Mouse (Mus musculus) megakaryocyte progenitor cell, adult 5-6 weeks (primary cell): Measurements from ENCODE around the gene Eif1ad. TPM values are rescaled to one million over a fixed set of nuclear protein-coding genes. Genes with fewer than 3 reads are reported as not detected.
"Not testable (repeated sequence)": the region's sequence is repeated elsewhere in the genome, so short reads cannot be mapped to it uniquely, and the experiment has no call there.

ENCODE experiments used
- ATAC-seq: replicated peaks from 2 replicates; pipeline ENCODE4 v1.8.0; 2016; ENCODE audit warnings: mild to moderate bottlenecking, moderate TSS enrichment, inconsistent platforms; ENCODE audit not compliant: poor library complexity
- total RNA-seq, 2 experiments: library from RNA; stranded (forward) in 1 of 2; stranded (reverse) in 1 of 2; fragments of 157-497, 149-512 nt in 1 of 2; fragments of 200-1000 nt in 1 of 2; gene quantifications; 2 replicates each; pipeline versions ENCODE4 v1.2.3 to v1.2.4; 2015 to 2017

Eif1ad gene
- total RNA-seq (2015) (48.9 and 54.7 TPM in 2 replicates), total RNA-seq (2017) (67.8 and 86.2 TPM in 2 replicates)

DNA sequence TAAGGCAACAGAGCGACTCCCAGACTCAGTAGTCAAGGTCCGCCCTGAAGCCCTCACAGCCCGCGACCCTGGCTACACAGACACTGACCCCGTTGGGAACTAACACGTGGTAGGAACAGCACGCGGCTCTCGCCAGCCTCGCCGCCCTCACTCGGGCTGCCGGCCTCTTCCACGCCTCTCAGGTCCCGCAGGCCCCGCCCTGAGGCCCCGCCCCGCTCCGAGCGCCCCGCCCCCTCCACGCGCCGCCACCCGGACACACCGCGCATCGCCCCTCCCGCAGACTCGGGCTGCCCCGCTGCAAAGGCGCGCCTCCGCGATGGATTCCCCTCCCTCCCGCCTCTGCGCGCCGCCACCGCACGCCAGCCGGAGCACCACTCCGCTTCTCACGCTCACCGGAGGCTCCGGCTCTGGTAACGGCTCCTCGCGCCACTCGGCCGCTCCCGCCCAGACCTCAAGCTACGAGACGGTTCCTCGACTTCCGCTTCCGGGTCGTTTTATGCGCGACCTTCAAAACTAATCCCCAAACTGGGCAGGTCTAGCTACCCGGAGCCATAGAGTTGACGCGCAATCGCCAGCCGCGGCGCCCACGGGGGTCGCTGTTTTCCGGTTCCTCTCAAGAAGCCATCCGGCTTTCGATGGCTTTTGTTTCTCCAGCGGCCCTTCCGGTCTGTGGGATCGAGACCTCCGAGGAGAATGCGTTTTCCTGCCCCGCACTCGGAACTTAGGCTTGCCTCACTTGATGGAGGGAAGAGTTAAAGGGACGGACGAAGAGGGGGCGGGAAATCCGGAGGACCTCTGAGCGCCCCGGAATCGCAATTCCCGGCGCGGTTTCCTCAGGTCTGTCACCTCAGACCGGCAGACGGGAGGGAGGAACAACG is at the start of gene Eif1ad:
Gene Eif1ad, plus strand, starts transcription at position 567 of the 878 bp plus-strand sequence.
- peak; percentile 73 for ATAC-seq

GRCm38 (mm10) chr19:5323801-5324200 is 42.7 kb upstream of the Eif1ad start:
- 0 out of 2 replicates have a peak, but pooled peaks have one; percentile 48 for ATAC-seq

DNA sequence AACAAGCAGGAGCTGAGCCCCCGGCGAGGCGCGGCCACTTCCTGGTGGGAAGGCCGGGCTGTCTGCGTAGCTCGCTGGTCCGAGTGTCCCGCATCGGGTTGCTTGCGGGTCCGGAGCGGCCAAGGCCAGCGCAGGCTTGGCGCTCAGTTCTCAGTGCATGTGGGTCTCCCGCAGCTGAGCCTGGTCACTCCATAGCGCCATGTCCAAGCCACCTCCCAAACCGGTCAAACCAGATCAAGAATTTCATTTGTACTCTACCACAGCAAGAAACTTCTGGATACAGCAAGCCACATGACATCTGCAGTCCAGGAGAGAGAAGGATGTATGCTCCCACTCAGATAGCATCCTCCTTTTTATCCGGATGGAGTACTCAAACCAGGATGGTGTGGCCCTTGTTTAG is 38.6 kb upstream of the Eif1ad start:
- ATAC-seq, result no peak

- ATAC-seq, result no peak
Observed at GRCm38 (mm10) chr19:5334741-5335140, 31.8 kb upstream of the Eif1ad start.

DNA sequence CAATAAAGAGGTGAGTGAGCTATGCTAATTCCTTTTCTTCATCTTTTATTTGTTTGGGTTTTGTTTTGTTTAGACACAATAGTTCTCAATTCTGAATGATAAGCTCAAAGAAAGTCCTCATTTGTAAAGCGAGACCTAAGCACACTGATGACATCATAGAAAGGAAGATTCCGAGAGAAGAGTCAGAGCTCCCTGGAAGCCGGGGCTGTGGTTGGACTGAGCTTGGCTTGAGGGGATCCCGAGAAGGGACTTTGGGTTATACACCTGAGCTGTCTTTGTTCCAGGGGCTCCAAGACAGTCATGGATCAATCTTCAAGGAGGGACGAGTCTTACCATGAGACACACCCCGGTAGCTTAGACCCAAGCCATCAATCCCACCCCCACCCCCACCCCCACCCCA is 31.1 kb upstream of the Eif1ad start, which contains the start of gene Catsper1:
Gene Catsper1, plus strand, starts transcription at position 301 of the 400 bp plus-strand sequence.
- ATAC-seq, result no peak

GRCm38 (mm10) chr19:5337975-5338374 is 28.6 kb upstream of the Eif1ad start:
- ATAC-seq, result peak; percentile 84

- no peak for ATAC-seq
Observed at GRCm38 (mm10) chr19:5341360-5341759, 25.2 kb upstream of the Eif1ad start.

DNA sequence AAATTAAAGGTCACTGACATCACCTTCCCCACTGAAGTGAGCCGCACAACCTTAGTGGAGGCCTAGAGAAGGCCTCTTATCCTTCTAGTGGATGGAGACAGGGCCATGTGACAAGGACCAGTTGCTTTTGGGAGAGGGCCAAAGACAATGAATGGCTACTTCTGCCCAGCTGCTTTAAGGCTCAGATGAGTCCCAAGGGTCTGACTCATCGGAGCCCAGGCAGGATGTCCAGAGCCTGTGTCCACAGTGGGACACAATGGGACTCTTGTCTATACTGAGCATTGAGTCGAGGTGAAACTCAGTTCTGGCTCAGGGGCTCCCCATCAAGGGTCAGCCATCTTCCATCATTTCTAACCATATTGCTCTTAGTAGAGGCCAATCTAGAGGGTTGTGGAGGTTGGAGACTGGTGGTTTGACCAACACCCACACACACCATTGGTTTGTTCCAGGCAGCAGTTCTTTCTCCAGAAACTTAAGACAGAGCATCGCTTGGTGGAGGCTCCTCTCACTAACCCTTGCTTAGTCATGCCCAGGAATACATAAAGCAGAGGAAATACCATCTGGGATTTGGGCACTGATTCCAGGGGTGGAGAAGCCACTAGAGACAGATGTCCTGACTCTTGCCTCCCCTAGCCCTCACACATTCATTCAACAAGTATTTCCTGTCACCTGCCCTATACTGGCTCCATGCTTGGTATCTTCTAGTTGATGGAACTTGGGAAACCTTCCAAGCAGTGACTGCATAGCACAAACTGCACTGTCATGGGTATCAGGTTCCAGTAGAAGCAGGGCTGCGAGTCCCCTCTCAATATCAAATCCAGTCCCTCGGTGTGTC is 21.0 kb upstream of the Eif1ad start:
- no peak for ATAC-seq

DNA sequence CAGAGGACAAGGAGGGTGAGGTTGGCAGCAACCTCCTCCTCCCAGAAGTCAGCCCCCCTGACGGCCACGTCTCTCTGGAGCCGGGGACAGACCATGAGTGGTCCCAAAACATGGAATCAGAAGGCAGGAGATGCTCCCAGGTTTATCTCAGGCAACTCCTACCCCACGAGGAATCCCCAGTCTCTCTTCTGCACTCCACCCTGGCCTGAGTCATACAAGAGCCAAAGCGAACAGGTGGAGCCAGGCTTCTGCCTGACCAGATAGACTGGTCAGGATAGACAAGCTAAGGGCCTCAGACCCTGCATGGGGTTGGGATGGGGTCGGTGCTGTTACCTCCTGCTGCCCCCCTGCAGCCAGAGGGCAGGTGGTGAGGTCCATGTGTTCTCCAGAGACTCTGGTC is 18.5 kb upstream of the Eif1ad start:
- no peak for ATAC-seq

GRCm38 (mm10) chr19:5348526-5349501 is 17.7 kb upstream of the Eif1ad start:
- peak; percentile 86 for ATAC-seq

GRCm38 (mm10) chr19:5349502-5349873 is 17.1 kb upstream of the Eif1ad start, which contains the start of gene Cst6:
Gene Cst6, minus strand, starts transcription at chr19:5349574.
- ATAC-seq, result not testable (repeated sequence)

GRCm38 (mm10) chr19:5353609-5354008 is 12.9 kb upstream of the Eif1ad start:
- ATAC-seq, result no peak

GRCm38 (mm10) chr19:5356080-5356479 is 10.5 kb upstream of the Eif1ad start:
- no peak for ATAC-seq

GRCm38 (mm10) chr19:5362186-5362585 is 4.4 kb upstream of the Eif1ad start:
- ATAC-seq, result no peak

DNA sequence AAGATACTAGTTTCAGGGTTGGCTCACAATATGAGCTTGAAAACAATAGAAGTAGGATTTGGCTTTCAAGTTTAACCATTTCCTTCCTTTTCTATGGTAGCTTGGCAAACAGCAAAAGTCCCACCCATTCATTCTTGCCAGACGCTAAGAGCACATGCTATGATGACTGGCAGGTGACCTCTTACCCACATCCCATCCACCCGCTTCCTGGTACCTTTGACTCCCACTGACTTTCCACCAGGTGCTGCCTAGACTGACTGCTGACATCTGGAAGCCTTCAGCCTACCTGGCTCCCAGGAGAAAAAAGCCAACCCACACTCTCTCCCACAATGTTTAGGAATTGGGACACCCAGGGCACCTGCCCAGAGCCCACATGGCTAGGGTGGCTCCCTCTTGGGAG is 2.4 kb upstream of the Eif1ad start:
- no peak for ATAC-seq

DNA sequence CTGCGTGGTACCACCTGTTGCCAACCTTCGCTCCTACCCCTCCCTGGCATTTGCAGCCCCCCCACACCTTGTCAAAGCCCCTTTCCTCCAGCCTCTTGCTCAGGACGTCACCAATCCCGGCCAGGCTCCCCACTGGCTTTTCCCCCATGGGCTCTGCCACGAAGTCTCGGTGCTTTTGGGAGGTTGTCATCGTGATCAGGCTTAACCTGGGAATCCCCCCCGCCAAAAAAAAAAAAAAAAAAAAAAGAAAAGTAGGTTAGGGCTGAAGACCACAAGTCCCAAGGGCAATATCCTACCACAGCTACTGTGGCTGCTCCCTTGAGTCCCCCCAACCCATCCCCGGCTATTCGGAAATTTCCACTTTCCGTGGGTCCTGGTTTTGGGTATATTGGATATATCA is 790 bp upstream of the Eif1ad start:
- no peak for ATAC-seq

GRCm38 (mm10) chr19:5367053-5367359 is 465 bp downstream of the Eif1ad start, which contains the start of gene Banf1:
Gene Banf1, minus strand, starts transcription at chr19:5367168.
- ATAC-seq, result no peak

DNA sequence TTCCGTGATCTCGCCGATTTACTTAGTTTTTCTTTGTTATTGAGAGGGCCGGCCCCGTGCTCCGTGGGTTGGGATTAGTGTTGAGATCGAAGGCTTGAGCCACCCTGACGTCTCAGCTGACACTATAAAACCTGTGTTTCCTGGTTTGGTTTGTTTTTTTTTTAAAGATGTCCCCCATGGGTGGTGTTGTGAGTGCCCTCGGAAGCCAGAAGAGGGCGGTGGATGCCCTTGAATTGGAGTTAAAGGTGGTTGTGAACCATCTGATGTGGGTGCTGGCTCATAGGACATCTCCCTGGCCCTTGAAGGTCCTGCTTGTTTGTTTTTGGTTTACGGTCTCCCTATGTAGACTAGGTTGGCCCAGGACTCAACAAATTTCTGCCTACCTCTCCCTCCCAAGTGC is 914 bp downstream of the Eif1ad start:
- peak; percentile 28; the same call in 1 of the 2 replicates for ATAC-seq

DNA sequence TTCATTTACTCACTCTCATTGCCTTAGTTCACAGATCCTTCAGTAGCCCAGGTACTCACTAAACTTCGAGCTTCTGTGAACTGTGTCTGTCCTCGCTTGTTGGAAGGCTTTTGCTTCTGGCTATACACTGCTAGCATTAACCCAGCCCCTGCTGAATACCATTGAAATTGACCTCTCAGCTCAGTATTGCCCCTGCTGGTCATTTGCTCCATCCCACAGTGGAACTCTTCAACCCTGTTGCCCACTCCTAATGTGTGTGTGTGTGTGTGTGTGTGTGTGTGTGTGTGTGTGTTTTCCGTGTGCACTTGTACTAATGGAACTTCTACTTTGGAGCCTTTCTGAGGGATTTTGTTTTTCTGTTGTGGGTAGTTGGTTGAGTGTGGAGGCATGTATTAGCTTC is 4.4 kb downstream of the Eif1ad start:
- no peak for ATAC-seq

DNA sequence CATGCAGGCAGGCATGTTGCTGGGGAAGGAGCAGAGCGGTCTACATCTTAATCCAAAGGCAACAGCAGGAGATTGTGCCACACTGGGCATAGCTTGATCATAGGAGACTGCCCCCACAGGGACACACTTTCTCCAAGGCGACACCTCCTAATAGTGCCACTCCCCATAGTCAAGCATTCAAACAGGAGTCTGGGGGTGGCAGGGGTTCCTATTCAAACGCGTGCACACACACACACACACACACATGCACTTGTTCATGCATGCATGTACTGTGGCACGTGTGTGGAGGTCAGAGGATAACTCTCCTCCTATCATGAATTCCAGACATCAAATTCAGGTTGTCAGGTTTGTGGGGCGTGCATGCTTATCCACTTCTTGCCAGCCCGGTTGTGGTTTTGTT is 6.2 kb downstream of the Eif1ad start:
- no peak for ATAC-seq

- no peak for ATAC-seq
Observed at GRCm38 (mm10) chr19:5374177-5374576, 7.6 kb downstream of the Eif1ad start.
